Mouse (Mus musculus): ENCODE data around the gene Fbxw18.
"Not testable (repeated sequence)": the region's sequence is repeated elsewhere in the genome, so short reads cannot be mapped to it uniquely, and the experiment has no call there.

Gene Fbxw18

DNA sequence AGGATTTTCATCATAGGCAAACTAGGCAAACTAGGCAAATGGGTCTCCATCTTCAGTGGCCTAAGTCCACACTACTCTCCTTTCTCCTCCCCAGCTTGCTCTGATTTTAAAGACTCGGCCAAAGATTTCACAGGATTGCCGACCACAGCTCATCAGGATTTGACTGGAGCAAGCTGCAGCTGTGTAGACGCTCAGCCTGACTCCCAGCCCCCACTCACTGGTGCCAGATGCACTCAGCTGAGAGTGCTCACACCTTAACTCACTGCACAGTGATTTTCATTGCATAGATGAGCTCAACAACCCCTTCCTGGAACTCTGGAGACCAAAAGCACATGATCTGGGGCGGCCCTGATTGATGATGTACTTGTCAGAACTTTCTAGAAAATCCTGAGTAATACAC lies at the start of gene Fbxw18:
TSS of gene Fbxw18 (minus strand) at position 101 of the 400 bp plus-strand sequence.
- DNase-seq (ENCODE audit: low spot score) = not testable (repeated sequence)

DNA sequence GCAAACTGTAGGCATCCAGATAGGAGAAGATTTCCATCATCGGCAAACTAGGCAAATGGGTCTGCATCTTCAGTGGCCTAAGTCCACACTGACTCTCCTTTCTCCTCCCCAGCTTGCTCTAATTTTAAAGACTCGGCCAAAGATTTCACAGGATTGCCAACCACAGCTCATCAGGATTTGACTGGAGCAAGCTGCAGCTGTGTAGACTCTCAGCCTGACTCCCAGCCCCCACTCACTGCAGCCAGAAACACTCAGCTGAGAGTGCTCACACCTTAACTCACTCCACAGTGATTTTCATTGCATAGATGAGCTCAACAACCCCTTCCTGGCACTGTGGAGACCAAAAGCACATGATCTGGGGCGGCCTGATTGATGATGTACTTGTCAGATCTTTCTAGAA lies 43.5 kb upstream of the Fbxw18 start, which contains the start of gene Fbxw26:
TSS of gene Fbxw26 (minus strand) at position 101 of the 400 bp plus-strand sequence.
- DNase-seq (ENCODE audit: low spot score) = not testable (repeated sequence)

DNA sequence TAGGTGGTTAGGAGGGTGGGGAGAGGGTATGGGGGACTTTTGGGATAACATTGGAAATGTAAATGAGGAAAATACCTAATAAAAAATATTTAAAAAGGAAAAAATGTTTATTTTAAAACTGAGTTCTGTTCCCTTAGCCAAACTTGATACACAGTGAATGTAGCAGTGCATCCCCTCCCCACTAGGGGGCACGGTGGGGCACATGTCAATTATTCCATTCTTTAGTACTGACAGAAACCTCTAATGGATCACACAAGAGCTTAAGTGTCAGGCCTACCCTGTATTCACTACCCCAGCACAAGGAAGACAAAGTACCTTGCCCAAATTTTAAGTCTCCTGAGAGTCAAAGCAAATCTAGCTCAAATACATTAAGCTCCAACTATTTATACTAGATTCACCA lies 17.2 kb downstream of the Fbxw18 start:
- no peak for DNase-seq (ENCODE audit: low spot score)

DNA sequence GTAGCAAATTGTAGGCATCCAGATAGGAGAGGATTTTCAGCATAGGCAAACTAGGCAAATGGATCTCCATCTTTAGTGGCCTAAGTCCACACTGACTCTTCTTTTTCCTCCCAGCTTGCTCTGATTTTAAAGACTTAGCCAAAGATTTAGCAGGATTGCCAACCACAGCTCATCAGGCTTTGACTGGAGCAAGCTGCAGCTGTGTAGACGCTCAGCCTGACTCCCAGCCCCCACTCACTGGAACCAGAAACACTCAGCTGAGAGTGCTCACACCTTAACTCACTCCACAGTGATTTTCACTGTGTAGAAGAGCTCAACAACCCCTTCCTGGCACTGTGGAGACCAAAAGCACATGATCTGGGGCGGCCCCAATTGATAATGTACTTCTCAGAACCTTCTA lies 37.9 kb downstream of the Fbxw18 start, which contains the start of gene Fbxw25:
TSS of gene Fbxw25 (minus strand) at position 101 of the 400 bp plus-strand sequence.
- DNase-seq (ENCODE audit: low spot score) = not testable (repeated sequence)
